Mouse (Mus musculus): ENCODE results near the gene Myo5a. TPM values are rescaled to one million over a fixed set of nuclear protein-coding genes. Genes with fewer than 3 reads are reported as not detected.
"Not testable (repeated sequence)": the region's sequence is repeated elsewhere in the genome, so short reads cannot be mapped to it uniquely, and the experiment has no call there.

Gene Myo5a
- polyA plus RNA-seq, 1 experiment from 2014 or later = 15.0 TPM

DNA sequence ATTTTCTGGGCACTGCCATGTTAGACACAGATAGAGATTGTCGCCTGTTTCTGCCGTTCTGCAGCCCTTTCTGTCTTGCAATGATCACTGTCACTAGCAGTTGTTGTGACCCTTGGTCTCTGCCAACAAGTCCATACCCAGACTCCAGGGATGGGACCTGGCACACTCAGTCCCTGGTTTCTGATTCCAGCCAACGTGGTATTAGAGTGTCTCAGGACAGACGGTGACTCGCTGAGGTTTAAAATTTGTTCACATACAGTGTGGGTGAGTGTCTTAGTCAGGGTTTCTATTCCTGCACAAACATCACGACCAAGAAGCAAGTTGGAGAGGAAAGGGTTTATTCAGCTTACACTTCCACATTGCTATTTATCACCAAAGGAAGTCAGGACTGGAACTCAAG, 182.3 kb downstream of the Myo5a start:
- H3K9ac ChIP-seq (ENCODE audit: low read depth, low read length); H3K36me3 ChIP-seq (ENCODE audit: control insufficient read depth, insufficient read depth, low read length); H3K9me3 ChIP-seq (replicated peaks; ENCODE audit: control insufficient read depth, low read length); H3K27me3 ChIP-seq (ENCODE audit: control insufficient read depth, insufficient read depth, low read length); H3K4me2 ChIP-seq; H3K4me1 ChIP-seq (ENCODE audit: control insufficient read depth, insufficient read depth, low read length); H3K4me3 ChIP-seq (ENCODE audit: low read depth, low read length); ATAC-seq (replicated peaks; ENCODE audit: insufficient number of reproducible peaks, low FRiP score, low TSS enrichment); H3K27ac ChIP-seq (ENCODE audit: low read depth, low read length): not testable (repeated sequence)
- 65% methylated on average over 6 of the region's 6 CpGs for whole genome bisulfite sequencing (ENCODE audit: insufficient replicate concordance)

DNA sequence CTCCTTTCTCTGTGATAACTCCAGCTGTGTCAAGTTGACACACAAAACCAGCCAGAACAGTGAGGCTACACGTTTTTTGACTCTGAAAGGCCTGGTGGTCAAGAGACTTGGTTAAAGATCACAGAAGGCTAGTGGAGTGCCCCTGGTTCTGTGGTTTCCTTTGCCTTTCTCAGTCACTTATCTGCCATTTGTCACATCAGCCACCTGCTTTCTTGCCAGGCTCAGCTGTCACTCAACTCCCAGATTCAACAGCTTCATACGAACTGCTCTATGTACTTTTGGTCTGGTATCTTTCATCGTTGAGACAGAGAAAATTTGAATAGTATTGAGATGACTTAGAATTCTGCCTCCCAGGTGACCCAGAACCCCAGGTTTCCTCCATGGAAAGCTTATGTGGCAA, 183.0 kb downstream of the Myo5a start:
- Histone ChIP-seq H3K36me3 (ENCODE audit: control insufficient read depth, insufficient read depth, low read length) (no peaks in the 10 kb centered on the region), H3K4me2 (no peak overlapping the region), H3K27ac (ENCODE audit: low read depth, low read length) (no peak overlapping the region), H3K4me3 (ENCODE audit: low read depth, low read length) (no peak overlapping the region), H3K4me1 (ENCODE audit: control insufficient read depth, insufficient read depth, low read length) (peaks cover 5% of the 10 kb centered on the region; the same call in 1 of the 2 replicates), H3K27me3 (ENCODE audit: control insufficient read depth, insufficient read depth, low read length) (no peaks in the 10 kb centered on the region), H3K9me3 (replicated peaks; ENCODE audit: control insufficient read depth, low read length) (no peaks in the 10 kb centered on the region), H3K9ac (ENCODE audit: low read depth, low read length) (no peak overlapping the region)
- no peak for ATAC-seq (replicated peaks; ENCODE audit: insufficient number of reproducible peaks, low FRiP score, low TSS enrichment)
- 34% methylated on average over 3 of the region's 3 CpGs for WGBS (ENCODE audit: insufficient replicate concordance)

DNA sequence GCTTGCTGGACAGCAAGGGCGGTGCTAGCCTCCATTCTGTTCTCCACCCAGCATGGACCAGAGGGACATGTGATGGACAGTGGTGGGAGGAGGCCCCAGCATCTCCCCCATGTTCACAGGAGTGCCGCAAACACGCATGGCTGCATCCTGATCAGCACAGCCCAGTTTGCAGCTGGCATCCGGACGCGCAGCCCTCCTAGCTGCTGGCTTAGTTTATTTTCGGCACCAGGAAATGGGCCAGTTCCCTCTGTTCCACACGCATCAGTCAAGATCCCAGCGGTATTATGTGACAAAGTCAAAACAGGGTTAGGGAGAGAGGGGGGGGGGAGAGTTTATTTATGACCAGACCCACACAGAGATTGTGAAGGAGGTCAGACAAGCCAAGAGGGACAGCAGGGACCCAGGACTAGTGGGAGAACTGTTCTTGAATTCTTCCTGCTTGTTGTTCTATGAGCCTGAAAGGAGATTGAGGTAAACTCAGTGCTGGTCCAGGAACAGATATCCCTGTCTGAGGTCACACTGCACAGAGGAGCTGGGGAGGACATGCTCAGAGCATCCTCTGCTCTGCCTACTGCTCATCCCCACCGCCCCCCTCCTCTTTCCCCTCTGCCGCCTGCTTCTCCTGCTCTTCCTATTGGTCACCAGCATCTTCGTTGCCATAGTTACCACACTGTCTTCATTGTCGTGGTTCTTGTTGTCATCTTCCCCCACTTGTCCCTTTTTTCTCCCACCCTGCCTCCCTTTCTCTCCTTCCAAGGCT, 183.6 kb downstream of the Myo5a start:
- ATAC-seq (replicated peaks; ENCODE audit: insufficient number of reproducible peaks, low FRiP score, low TSS enrichment) = no peak
- Histone ChIP-seq H3K36me3 (ENCODE audit: control insufficient read depth, insufficient read depth, low read length) (no peaks in the 10 kb centered on the region), H3K27me3 (ENCODE audit: control insufficient read depth, insufficient read depth, low read length) (no peaks in the 10 kb centered on the region), H3K9ac (ENCODE audit: low read depth, low read length) (no peak overlapping the region), H3K4me3 (ENCODE audit: low read depth, low read length) (no peak overlapping the region), H3K9me3 (replicated peaks; ENCODE audit: control insufficient read depth, low read length) (no peaks in the 10 kb centered on the region), H3K4me2 (no peak overlapping the region), H3K4me1 (ENCODE audit: control insufficient read depth, insufficient read depth, low read length) (peaks cover 5% of the 10 kb centered on the region; the same call in 1 of the 2 replicates), H3K27ac (ENCODE audit: low read depth, low read length) (no peak overlapping the region)
- WGBS (ENCODE audit: insufficient replicate concordance) = 63% methylated on average over 13 of the region's 13 CpGs

DNA sequence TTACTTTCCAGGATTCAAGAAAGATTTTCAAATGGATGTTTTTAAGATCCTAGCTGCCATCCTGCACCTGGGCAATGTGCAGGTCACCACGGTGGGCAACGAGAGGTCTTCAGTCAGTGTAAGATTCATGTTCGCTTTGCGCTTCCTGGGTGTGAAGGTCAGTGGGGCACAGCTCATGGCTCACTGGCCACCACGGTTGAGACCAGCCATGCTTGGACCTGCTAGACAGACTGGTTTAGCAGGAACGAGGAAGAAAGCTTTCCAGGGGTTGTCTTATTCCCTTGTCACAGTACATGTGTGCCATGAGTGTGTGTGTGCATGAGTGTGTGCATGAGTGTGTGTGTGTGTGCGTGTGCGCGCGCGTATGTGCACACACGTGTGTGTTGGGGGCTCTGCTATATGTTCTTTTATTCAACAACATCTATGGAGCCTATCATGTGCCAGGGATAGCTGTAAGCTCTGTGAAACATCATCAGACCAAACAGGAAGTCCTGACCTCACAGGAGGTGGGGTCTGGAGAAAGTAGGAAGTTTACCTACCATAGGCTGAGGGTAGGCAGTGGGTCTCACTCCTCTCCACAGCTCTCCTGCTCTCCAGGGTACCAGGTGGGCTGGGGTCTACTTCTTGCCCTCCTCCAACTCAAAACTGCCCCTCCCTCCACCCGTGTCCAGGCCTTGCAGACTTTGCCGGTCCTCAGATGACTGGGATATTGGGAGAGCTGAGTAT, 185.2 kb downstream of the Myo5a start:
- H3K4me3 ChIP-seq (ENCODE audit: low read depth, low read length) = no peak overlapping the region
- no peaks in the 10 kb centered on the region for H3K27me3 ChIP-seq (ENCODE audit: control insufficient read depth, insufficient read depth, low read length)
- no peak for ATAC-seq (replicated peaks; ENCODE audit: insufficient number of reproducible peaks, low FRiP score, low TSS enrichment)
- no peak overlapping the region for H3K4me2 ChIP-seq
- no peaks in the 10 kb centered on the region for H3K36me3 ChIP-seq (ENCODE audit: control insufficient read depth, insufficient read depth, low read length)
- H3K4me1 ChIP-seq (ENCODE audit: control insufficient read depth, insufficient read depth, low read length) = peaks cover 5% of the 10 kb centered on the region; the same call in 1 of the 2 replicates
- whole genome bisulfite sequencing (ENCODE audit: insufficient replicate concordance) = 84% methylated on average over 14 of the region's 14 CpGs
- H3K9me3 ChIP-seq (replicated peaks; ENCODE audit: control insufficient read depth, low read length) = no peaks in the 10 kb centered on the region
- H3K27ac ChIP-seq (ENCODE audit: low read depth, low read length) = no peak overlapping the region
- H3K9ac ChIP-seq (ENCODE audit: low read depth, low read length) = no peak overlapping the region

DNA sequence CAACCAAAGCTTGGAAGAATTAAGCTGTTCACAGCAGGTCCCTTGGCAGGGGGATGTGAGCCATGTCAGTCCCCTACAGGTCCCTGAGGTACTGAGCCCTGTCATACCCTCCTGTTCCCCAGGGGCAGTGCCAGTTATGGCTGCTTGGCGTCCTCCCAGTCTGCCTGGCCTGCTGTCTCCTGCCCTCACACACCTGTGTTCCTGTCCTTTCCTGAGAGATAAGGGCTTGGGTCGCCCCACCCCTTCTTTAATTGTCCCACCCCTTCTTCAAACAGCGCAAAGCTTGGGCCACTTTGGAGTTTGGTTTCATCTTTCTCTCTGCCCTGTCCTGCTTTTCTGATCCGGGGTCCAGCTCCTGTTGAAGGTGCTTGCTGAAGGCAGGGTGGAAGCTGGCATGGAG, 188.0 kb downstream of the Myo5a start:
- H3K4me3 ChIP-seq (ENCODE audit: low read depth, low read length) = no peak overlapping the region
- H3K9ac ChIP-seq (ENCODE audit: low read depth, low read length) = no peak overlapping the region
- H3K27me3 ChIP-seq (ENCODE audit: control insufficient read depth, insufficient read depth, low read length) = no peaks in the 10 kb centered on the region
- WGBS (ENCODE audit: insufficient replicate concordance) = 54% methylated on average over 4 of the region's 4 CpGs
- H3K36me3 ChIP-seq (ENCODE audit: control insufficient read depth, insufficient read depth, low read length) = no peaks in the 10 kb centered on the region
- no peak overlapping the region for H3K4me2 ChIP-seq
- no peak for ATAC-seq (replicated peaks; ENCODE audit: insufficient number of reproducible peaks, low FRiP score, low TSS enrichment)
- H3K4me1 ChIP-seq (ENCODE audit: control insufficient read depth, insufficient read depth, low read length) = peaks cover 5% of the 10 kb centered on the region; the same call in 1 of the 2 replicates
- H3K9me3 ChIP-seq (replicated peaks; ENCODE audit: control insufficient read depth, low read length) = no peaks in the 10 kb centered on the region
- H3K27ac ChIP-seq (ENCODE audit: low read depth, low read length) = no peak overlapping the region

DNA sequence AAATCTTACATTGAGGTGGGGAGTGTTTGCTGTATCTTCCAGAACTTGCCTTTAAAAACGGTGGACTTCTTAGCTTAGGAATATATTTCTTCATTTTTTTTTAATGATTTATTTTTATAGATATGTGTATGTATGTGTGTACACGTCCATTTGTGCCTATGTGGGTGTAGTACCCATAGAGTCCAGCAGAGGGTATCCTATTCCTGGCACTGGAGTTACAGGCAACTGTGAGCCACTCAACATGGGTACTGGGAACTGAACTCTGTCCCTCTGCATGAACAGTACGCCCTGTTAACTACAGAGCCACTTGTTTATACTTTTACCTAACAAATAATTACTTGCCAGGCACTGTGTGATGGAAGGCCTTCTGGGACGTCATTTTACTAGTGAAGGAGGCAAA, 188.8 kb downstream of the Myo5a start:
- ATAC-seq (replicated peaks; ENCODE audit: insufficient number of reproducible peaks, low FRiP score, low TSS enrichment) = no peak
- Histone ChIP-seq H3K36me3 (ENCODE audit: control insufficient read depth, insufficient read depth, low read length) (no peaks in the 10 kb centered on the region), H3K9ac (ENCODE audit: low read depth, low read length) (no peak overlapping the region), H3K27me3 (ENCODE audit: control insufficient read depth, insufficient read depth, low read length) (no peaks in the 10 kb centered on the region), H3K27ac (ENCODE audit: low read depth, low read length) (no peak overlapping the region), H3K4me2 (no peak overlapping the region), H3K4me3 (ENCODE audit: low read depth, low read length) (no peak overlapping the region), H3K9me3 (replicated peaks; ENCODE audit: control insufficient read depth, low read length) (no peaks in the 10 kb centered on the region), H3K4me1 (ENCODE audit: control insufficient read depth, insufficient read depth, low read length) (no peaks in the 10 kb centered on the region; the same call in 1 of the 2 replicates)
- 79% methylated on average over 4 of the region's 4 CpGs for WGBS (ENCODE audit: insufficient replicate concordance)

DNA sequence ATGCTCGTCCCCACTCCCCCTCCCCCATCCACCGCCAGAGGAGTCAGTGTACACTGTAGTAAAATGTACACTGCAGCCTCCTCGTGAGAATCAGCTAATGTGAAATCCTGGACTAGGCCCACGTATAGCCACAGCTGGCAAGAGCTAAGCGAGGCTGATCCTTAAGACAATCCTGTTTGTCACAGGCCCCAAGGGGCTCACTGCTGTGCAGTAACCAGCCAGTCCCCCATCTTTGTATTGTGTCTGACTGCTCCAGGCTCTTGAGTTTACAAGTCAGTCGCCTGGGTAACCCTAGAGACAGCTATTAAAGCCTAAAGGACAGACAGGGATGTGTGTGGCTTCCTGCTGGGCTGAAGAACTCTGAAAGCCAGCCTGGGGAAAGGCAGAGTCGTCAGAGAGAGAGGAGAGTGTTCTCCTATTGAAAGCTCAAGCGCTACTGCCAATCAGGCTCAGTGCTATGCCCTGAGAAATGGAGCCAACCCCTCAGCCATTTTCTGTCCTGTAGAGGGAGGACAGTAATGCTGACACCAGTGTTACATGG, 190.6 kb downstream of the Myo5a start:
- no peak for ATAC-seq (replicated peaks; ENCODE audit: insufficient number of reproducible peaks, low FRiP score, low TSS enrichment)
- Histone ChIP-seq H3K4me1 (ENCODE audit: control insufficient read depth, insufficient read depth, low read length) (no peaks in the 10 kb centered on the region; the same call in 1 of the 2 replicates), H3K4me2 (no peak overlapping the region), H3K9me3 (replicated peaks; ENCODE audit: control insufficient read depth, low read length) (no peaks in the 10 kb centered on the region), H3K27me3 (ENCODE audit: control insufficient read depth, insufficient read depth, low read length) (no peaks in the 10 kb centered on the region), H3K36me3 (ENCODE audit: control insufficient read depth, insufficient read depth, low read length) (no peaks in the 10 kb centered on the region), H3K4me3 (ENCODE audit: low read depth, low read length) (no peak overlapping the region), H3K27ac (ENCODE audit: low read depth, low read length) (no peak overlapping the region), H3K9ac (ENCODE audit: low read depth, low read length) (no peak overlapping the region)
- 31% methylated on average over 8 of the region's 8 CpGs for WGBS (ENCODE audit: insufficient replicate concordance)

DNA sequence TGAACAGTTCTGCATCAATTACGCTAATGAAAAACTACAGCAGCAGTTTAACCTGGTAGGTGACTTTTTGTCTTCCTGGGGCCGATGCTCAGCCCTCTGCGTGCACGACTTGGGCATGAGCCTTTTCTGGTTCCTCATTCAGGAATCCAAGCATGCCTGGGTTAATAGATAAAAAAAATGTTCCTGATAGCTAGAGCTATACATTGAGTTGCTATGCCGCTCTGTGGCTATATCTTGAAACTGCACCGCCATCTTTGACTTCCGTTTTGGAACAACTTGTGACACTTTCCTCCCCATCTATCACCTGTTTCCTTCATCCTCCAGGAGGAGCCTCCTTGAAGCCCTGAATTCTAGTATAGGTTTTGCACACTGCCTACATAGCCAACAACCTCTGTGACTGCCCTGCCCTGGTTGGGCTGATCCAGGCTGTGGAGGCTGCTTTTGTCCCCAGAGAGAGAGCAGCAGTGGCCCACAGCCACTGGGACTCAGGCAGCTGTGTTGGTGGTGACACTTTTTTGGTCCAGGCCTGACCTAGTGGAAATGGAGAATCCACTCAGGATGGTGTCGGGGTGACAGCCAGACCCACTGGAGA, 191.5 kb downstream of the Myo5a start:
- no peak for ATAC-seq (replicated peaks; ENCODE audit: insufficient number of reproducible peaks, low FRiP score, low TSS enrichment)
- H3K27me3 ChIP-seq (ENCODE audit: control insufficient read depth, insufficient read depth, low read length) = no peaks in the 10 kb centered on the region
- no peaks in the 10 kb centered on the region for H3K9me3 ChIP-seq (replicated peaks; ENCODE audit: control insufficient read depth, low read length)
- H3K9ac ChIP-seq (ENCODE audit: low read depth, low read length) = no peak overlapping the region
- WGBS (ENCODE audit: insufficient replicate concordance) = 58% methylated on average over 8 of the region's 8 CpGs
- H3K4me2 ChIP-seq = no peak overlapping the region
- H3K27ac ChIP-seq (ENCODE audit: low read depth, low read length) = no peak overlapping the region
- H3K4me3 ChIP-seq (ENCODE audit: low read depth, low read length) = no peak overlapping the region
- no peaks in the 10 kb centered on the region for H3K36me3 ChIP-seq (ENCODE audit: control insufficient read depth, insufficient read depth, low read length)
- H3K4me1 ChIP-seq (ENCODE audit: control insufficient read depth, insufficient read depth, low read length) = no peaks in the 10 kb centered on the region; the same call in 1 of the 2 replicates

Measured in heart, embryonic 11.5 days (tissue).